Mouse (Mus musculus): ENCODE data around the gene Llph. TPM values are rescaled to one million over a fixed set of nuclear protein-coding genes. Genes with fewer than 3 reads are reported as not detected.

Llph gene
- polyA plus RNA-seq, 1 experiment = 28.3 TPM

DNA sequence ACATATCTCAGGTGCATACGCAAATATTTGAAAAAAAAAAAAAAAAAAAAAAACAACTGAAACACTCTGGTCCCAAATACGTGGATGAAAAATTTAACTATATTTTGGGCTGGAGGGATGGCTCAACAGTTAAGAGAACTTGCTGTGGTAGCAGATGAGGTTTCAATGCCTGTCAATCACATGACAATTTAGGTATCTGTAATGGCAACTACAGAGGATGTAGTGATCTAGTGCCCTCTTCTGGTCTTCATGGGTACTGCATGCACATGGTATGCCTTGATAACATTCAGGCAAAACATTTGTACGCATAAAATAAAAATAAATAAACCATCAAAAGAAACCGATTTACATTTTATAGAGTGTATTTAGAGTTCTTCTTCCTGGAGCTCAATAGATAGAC is 43.9 kb downstream of the Llph start:
- no peak for TF ChIP-seq USF1 (IDR thresholded peaks at IDR 0.05; ENCODE audit: low read depth)
- no peak for TF ChIP-seq E2F4 (IDR thresholded peaks at IDR 0.05; ENCODE audit: insufficient read depth)
- no peak for TF ChIP-seq MYOG (IDR thresholded peaks at IDR 0.05; ENCODE audit: control insufficient read depth in 1 of 3, insufficient read depth in 1 of 3, insufficient read length in 2 of 3, low read depth in 2 of 3)
- TF ChIP-seq MAX (IDR thresholded peaks at IDR 0.05; ENCODE audit: low read depth) = no peak
- TF ChIP-seq MYOD1 (IDR thresholded peaks at IDR 0.05; ENCODE audit: control insufficient read depth in 1 of 3, insufficient read length in 2 of 3, low read depth in 2 of 3) = no peak
- TF ChIP-seq TCF3 (IDR thresholded peaks at IDR 0.05; ENCODE audit: insufficient read length, low read depth) = no peak
- TF ChIP-seq POLR2AphosphoS2 (IDR thresholded peaks at IDR 0.05; ENCODE audit: insufficient read length, low read depth) = no peak
- TF ChIP-seq POLR2A (IDR thresholded peaks at IDR 0.05; ENCODE audit: insufficient read length, low read depth) = no peak
- TF ChIP-seq SRF (IDR thresholded peaks at IDR 0.05; ENCODE audit: control insufficient read depth, insufficient read length, low read depth) = no peak
- TF ChIP-seq TCF12 (IDR thresholded peaks at IDR 0.05; ENCODE audit: insufficient read depth, poor library complexity, severe bottlenecking) = no peak
- TF ChIP-seq CEBPB (IDR thresholded peaks at IDR 0.05; ENCODE audit: insufficient read depth, poor library complexity, severe bottlenecking) = no peak
- no peak for TF ChIP-seq REST (IDR thresholded peaks at IDR 0.05; ENCODE audit: insufficient read depth, insufficient read length)
- H3K36me3 ChIP-seq (ENCODE audit: control insufficient read depth, insufficient read depth) = no peaks in the 10 kb centered on the region
- no peaks in the 10 kb centered on the region for H3K79me2 ChIP-seq (ENCODE audit: control insufficient read depth, insufficient read depth)
- no peak overlapping the region for H3ac ChIP-seq (ENCODE audit: control insufficient read depth, insufficient read length)
- H3K4me2 ChIP-seq (ENCODE audit: low read depth) = no peak overlapping the region
- H3K27me3 ChIP-seq (ENCODE audit: control insufficient read depth, insufficient read depth, insufficient read length) = no peaks in the 10 kb centered on the region
- no peak overlapping the region for H3K4me3 ChIP-seq

DNA sequence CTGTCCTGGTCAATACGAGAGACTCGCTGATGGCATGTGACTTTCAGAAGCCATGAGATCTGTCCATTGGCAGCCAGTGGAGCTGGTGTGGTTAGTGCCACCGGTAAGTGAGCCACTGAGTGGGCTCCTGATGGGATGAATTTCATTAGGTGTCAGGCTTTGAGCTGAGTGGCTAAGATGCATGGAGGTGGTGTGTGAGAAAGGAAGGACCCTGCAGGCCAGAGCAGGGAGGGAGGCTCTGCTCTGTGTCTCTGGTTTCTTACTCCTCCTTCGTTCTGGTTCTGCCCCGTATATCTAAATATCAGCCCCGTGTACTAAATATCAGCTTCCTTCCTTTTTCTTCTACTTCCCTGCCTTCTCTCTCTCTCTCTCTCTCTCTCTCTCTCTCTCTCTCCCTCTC is 44.4 kb downstream of the Llph start:
- H3K27me3 ChIP-seq (ENCODE audit: control insufficient read depth, insufficient read depth, insufficient read length) = no peaks in the 10 kb centered on the region
- H3K4me3 ChIP-seq = no peak overlapping the region
- H3ac ChIP-seq (ENCODE audit: control insufficient read depth, insufficient read length) = no peak overlapping the region
- TF ChIP-seq SRF (IDR thresholded peaks at IDR 0.05; ENCODE audit: control insufficient read depth, insufficient read length, low read depth) (no peak), REST (IDR thresholded peaks at IDR 0.05; ENCODE audit: insufficient read depth, insufficient read length) (no peak), TCF3 (IDR thresholded peaks at IDR 0.05; ENCODE audit: insufficient read length, low read depth) (no peak)
- H3K36me3 ChIP-seq (ENCODE audit: control insufficient read depth, insufficient read depth) = no peaks in the 10 kb centered on the region
- no peaks in the 10 kb centered on the region for H3K79me2 ChIP-seq (ENCODE audit: control insufficient read depth, insufficient read depth)
- H3K4me2 ChIP-seq (ENCODE audit: low read depth) = no peak overlapping the region

DNA sequence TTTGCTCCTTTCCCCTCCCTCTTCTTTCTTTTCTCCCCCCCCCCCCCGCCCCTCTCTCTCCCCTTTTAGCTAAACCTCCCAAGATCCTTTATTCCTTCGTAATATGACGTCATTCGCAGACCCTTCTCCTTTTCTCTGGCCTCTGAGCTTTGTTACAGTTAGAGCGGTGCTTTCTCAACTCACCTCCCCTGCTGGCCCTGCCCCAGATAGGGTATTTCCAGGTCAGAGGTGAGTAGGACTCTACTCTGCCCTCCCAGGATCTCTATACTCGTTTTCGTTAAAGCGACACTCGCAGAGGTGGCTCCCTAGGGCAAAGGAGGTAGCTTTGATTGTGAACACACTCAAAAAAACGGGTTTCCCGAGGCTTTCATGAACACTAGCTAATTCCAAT is 45.0 kb downstream of the Llph start:
- TF ChIP-seq CEBPB (IDR thresholded peaks at IDR 0.05; ENCODE audit: insufficient read depth, poor library complexity, severe bottlenecking) = no peak
- no peak for TF ChIP-seq REST (IDR thresholded peaks at IDR 0.05; ENCODE audit: insufficient read depth, insufficient read length)
- TF ChIP-seq SRF (IDR thresholded peaks at IDR 0.05; ENCODE audit: control insufficient read depth, insufficient read length, low read depth) = no peak
- no peak for TF ChIP-seq E2F4 (IDR thresholded peaks at IDR 0.05; ENCODE audit: insufficient read depth)
- no peak for TF ChIP-seq POLR2AphosphoS2 (IDR thresholded peaks at IDR 0.05; ENCODE audit: insufficient read length, low read depth)
- no peak for TF ChIP-seq MYOG (IDR thresholded peaks at IDR 0.05; ENCODE audit: control insufficient read depth in 1 of 3, insufficient read depth in 1 of 3, insufficient read length in 2 of 3, low read depth in 2 of 3)
- TF ChIP-seq MAX (IDR thresholded peaks at IDR 0.05; ENCODE audit: low read depth) = no peak
- no peak for TF ChIP-seq USF1 (IDR thresholded peaks at IDR 0.05; ENCODE audit: low read depth)
- Histone ChIP-seq H3K4me3 (no peak overlapping the region), H3K4me2 (ENCODE audit: low read depth) (no peak overlapping the region), H3K36me3 (ENCODE audit: control insufficient read depth, insufficient read depth) (no peaks in the 10 kb centered on the region), H3K79me2 (ENCODE audit: control insufficient read depth, insufficient read depth) (no peaks in the 10 kb centered on the region), H3ac (ENCODE audit: control insufficient read depth, insufficient read length) (no peak overlapping the region), H3K27me3 (ENCODE audit: control insufficient read depth, insufficient read depth, insufficient read length) (no peaks in the 10 kb centered on the region)

DNA sequence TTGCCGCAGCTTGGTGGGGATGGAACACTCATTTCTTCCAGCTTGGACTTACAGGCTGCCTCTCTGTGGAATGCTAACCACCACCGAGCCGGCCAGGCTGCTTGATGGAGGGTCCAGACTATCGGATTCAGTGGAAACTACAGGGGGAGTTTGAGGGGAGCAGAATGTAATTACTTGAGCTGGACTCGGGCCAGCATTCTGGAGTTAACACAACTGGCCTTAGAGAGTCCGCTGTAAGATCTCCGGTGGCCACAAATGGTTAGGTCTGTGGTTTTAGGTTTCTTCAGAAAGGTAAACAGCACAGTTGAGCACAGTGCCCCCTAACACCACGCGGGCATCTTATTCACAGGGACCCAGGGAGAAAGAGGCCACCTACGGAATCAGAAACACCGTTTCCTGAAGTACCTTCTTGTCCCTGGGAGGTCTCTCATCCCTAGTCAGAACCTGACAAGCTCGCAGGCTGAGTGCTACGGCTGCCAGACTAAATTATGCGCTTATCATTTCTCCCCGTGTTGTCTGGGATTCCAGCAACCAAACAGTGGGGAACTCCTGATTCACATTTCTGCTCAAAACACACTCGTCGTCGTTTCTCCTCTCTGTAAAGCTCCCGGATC is 45.5 kb downstream of the Llph start:
- H3K27me3 ChIP-seq (ENCODE audit: control insufficient read depth, insufficient read depth, insufficient read length) = no peaks in the 10 kb centered on the region
- H3K79me2 ChIP-seq (ENCODE audit: control insufficient read depth, insufficient read depth) = no peaks in the 10 kb centered on the region
- H3K4me3 ChIP-seq = no peak overlapping the region

DNA sequence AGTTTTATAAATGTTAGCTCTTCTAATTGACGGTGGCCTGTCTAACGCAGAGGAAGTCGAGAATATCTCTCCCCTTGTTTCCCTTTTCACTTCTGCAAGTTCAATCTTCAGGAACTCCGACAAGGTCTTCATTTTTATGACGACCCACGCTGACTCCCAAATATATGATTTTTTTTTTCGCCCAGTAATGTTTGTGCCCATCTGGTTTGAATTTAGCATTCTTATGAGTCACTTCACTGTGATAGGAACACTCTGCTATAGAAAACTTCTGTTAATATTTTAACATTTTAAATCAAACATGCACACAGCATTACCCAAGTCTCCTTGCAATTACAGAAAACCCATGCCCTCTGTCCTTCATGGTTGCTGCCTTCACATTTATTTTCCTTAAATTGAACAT is 46.5 kb downstream of the Llph start:
- no peak overlapping the region for H3ac ChIP-seq (ENCODE audit: control insufficient read depth, insufficient read length)
- no peak overlapping the region for H3K4me3 ChIP-seq
- H3K27me3 ChIP-seq (ENCODE audit: control insufficient read depth, insufficient read depth, insufficient read length) = no peaks in the 10 kb centered on the region
- no peaks in the 10 kb centered on the region for H3K36me3 ChIP-seq (ENCODE audit: control insufficient read depth, insufficient read depth)
- TF ChIP-seq REST (IDR thresholded peaks at IDR 0.05; ENCODE audit: insufficient read depth, insufficient read length) (no peak), E2F4 (IDR thresholded peaks at IDR 0.05; ENCODE audit: insufficient read depth) (no peak), MYOD1 (IDR thresholded peaks at IDR 0.05; ENCODE audit: control insufficient read depth in 1 of 3, insufficient read length in 2 of 3, low read depth in 2 of 3) (no peak), TCF12 (IDR thresholded peaks at IDR 0.05; ENCODE audit: insufficient read depth, poor library complexity, severe bottlenecking) (no peak), MYOG (IDR thresholded peaks at IDR 0.05; ENCODE audit: control insufficient read depth in 1 of 3, insufficient read depth in 1 of 3, insufficient read length in 2 of 3, low read depth in 2 of 3) (no peak)
- no peak overlapping the region for H3K4me2 ChIP-seq (ENCODE audit: low read depth)
- no peaks in the 10 kb centered on the region for H3K79me2 ChIP-seq (ENCODE audit: control insufficient read depth, insufficient read depth)

More for the DNA sequence above, 45.5 kb downstream of the Llph start:
- Histone ChIP-seq H3ac (ENCODE audit: control insufficient read depth, insufficient read length) (no peak overlapping the region), H3K36me3 (ENCODE audit: control insufficient read depth, insufficient read depth) (no peaks in the 10 kb centered on the region), H3K4me2 (ENCODE audit: low read depth) (no peak overlapping the region)
- no peak for TF ChIP-seq MYOG (IDR thresholded peaks at IDR 0.05; ENCODE audit: control insufficient read depth in 1 of 3, insufficient read depth in 1 of 3, insufficient read length in 2 of 3, low read depth in 2 of 3)
- no peak for TF ChIP-seq TCF3 (IDR thresholded peaks at IDR 0.05; ENCODE audit: insufficient read length, low read depth)
- no peak for TF ChIP-seq E2F4 (IDR thresholded peaks at IDR 0.05; ENCODE audit: insufficient read depth)
